Mouse (Mus musculus) lung, adult 2 months (tissue): ENCODE results near the gene Zdhhc9.

Experiments
- CTCF ChIP-seq: fragments of 200-500 bp; IDR thresholded peaks from 2 replicates; pipeline ENCODE4 v1.5.1; 2011; ENCODE audit warnings: mild to moderate bottlenecking, low read length, control low read depth; ENCODE audit not compliant: insufficient read depth
- POLR2A ChIP-seq: fragments of 200-500 bp; IDR thresholded peaks from 2 replicates; pipeline ENCODE4 v1.6.1; 2011; ENCODE audit warnings: low read depth, mild to moderate bottlenecking, control low read depth, low read length, borderline replicate concordance; ENCODE audit errors: extremely low read depth

- no peak for TF ChIP-seq CTCF
- TF ChIP-seq POLR2A: no peak
These were observed 14.0 kb upstream of the Zdhhc9 start for GRCm38 (mm10) chrX:48222706-48223105.
